Mouse (Mus musculus) heart, embryonic 14.5 days (tissue): ENCODE data around the gene Spsb1. TPM values are rescaled to one million over a fixed set of nuclear protein-coding genes. Genes with fewer than 3 reads are reported as not detected.

Experiments
- ATAC-seq: fragments of 200-750 bp; cut with Nextera tagmentation; 2 replicates; pipeline ENCODE4 v1.8.0; 2017; ENCODE audit warnings: low read depth, moderate TSS enrichment; ENCODE audit not compliant: insufficient number of reproducible peaks, insufficient read depth, low FRiP score
- H3K27ac ChIP-seq, 2 experiments: fragments of 200-500 bp in 1 of 2; fragments of 300-500 bp in 1 of 2; sonication (generic) in 1 of 2; replicated peaks in 1 of 2; 2 replicates each; pipeline ENCODE4 v1.5.1; 2012 to 2014; ENCODE audit warnings: low read depth in 2 of 2, low read length in 2 of 2, control low read depth in 1 of 2, mild to moderate bottlenecking in 1 of 2, mixed read lengths in 1 of 2; ENCODE audit not compliant: control insufficient read depth in 1 of 2, insufficient read depth in 1 of 2
- H3K27me3 ChIP-seq: fragments of 300-500 bp; sonication (generic); 2 replicates; pipeline ENCODE4 v1.6.1; 2014; ENCODE audit warnings: mild to moderate bottlenecking, low read length, control low read depth; ENCODE audit not compliant: control insufficient read depth, insufficient read depth
- H3K36me3 ChIP-seq: fragments of 300-500 bp; sonication (generic); 2 replicates; pipeline ENCODE4 v1.6.1; 2014; ENCODE audit warnings: mild to moderate bottlenecking, control low read depth, low read length, mixed read lengths; ENCODE audit not compliant: control insufficient read depth, insufficient read depth
- H3K4me1 ChIP-seq, 2 experiments: fragments of 200-500 bp in 1 of 2; fragments of 300-500 bp in 1 of 2; sonication (generic) in 1 of 2; 2 replicates each; pipeline ENCODE4 v1.6.1; 2012 to 2014; ENCODE audit warnings: low read length in 2 of 2, control low read depth in 1 of 2, mixed read lengths in 1 of 2; ENCODE audit not compliant: control insufficient read depth in 2 of 2, insufficient read depth in 2 of 2
- H3K4me2 ChIP-seq: fragments of 300-500 bp; sonication (generic); 2 replicates; pipeline ENCODE4 v1.6.1; 2014; ENCODE audit warnings: mild to moderate bottlenecking, low read length
- H3K4me3 ChIP-seq, 2 experiments: fragments of 200-500 bp in 1 of 2; fragments of 300-500 bp in 1 of 2; sonication (generic) in 1 of 2; 2 replicates each; pipeline ENCODE4 v1.5.1; 2012 to 2014; ENCODE audit warnings: low read length in 2 of 2, mild to moderate bottlenecking in 2 of 2, control low read depth in 1 of 2, low read depth in 1 of 2, moderate library complexity in 1 of 2; ENCODE audit not compliant: control insufficient read depth in 1 of 2, insufficient read depth in 1 of 2
- H3K9ac ChIP-seq: fragments of 300-500 bp; sonication (generic); 2 replicates; pipeline ENCODE4 v1.6.1; 2014; ENCODE audit warnings: mild to moderate bottlenecking, low read length
- H3K9me3 ChIP-seq: fragments of 300-500 bp; sonication (generic); 2 replicates; pipeline ENCODE4 v1.6.1; 2016; ENCODE audit warnings: low read length, control low read depth; ENCODE audit not compliant: control insufficient read depth
- WGBS: fragments of 180-500 bp; shearing (Covaris S2); extraction: QIAGEN DNeasy Blood & Tissue Kit; methylation state at CpG from one replicate; pipeline ENCODE4 v1.1.7; 2014; 5-methylcytosine and 5-hydroxymethylcytosine counted together
- polyA plus RNA-seq: library from polyadenylated mRNA; unstranded; fragments of >200 nt; fragmentation: Nextera tagmentation; extraction: Ambion mirVana; gene quantifications from 2 replicates; pipeline ENCODE4 v1.2.1, GENCODE M21; 2014

Gene Spsb1
- polyA plus RNA-seq, 1 experiment from 2014 or later, result 6.3 TPM

GRCm38 (mm10) chr4:149990954-149991633 is 36.3 kb upstream of the Spsb1 start:
- ATAC-seq, result no peak
- 38% methylated on average over 9 of the region's 9 CpGs for WGBS
- H3K27me3 ChIP-seq, result no peaks in the 10 kb centered on the region
- peaks cover 22 to 28% of the 10 kb centered on the region in 2 experiments for H3K4me1 ChIP-seq
- no peak overlapping the region for H3K4me2 ChIP-seq
- peak overlapping the region; percentile 4; the same call in 1 of the 2 replicates for H3K9ac ChIP-seq
- H3K9me3 ChIP-seq, result no peaks in the 10 kb centered on the region
- no peak overlapping the region for H3K27ac ChIP-seq
- peaks cover 11% of the 10 kb centered on the region; the same call in 1 of the 2 replicates for H3K36me3 ChIP-seq
- H3K4me3 ChIP-seq, result no peak overlapping the region

- Histone ChIP-seq H3K4me1 (peaks cover 19 to 28% of the 10 kb centered on the region in 2 experiments), H3K4me2 (no peak overlapping the region), H3K27ac (0 out of 4 replicates have a peak overlapping the region, but pooled peaks of 1 of the 2 experiments have one; percentile 14), H3K9ac (0 out of 2 replicates have a peak overlapping the region, but pooled peaks have one; percentile 21), H3K4me3 (no peak overlapping the region), H3K36me3 (peaks cover 9% of the 10 kb centered on the region; the same call in 1 of the 2 replicates), H3K9me3 (no peaks in the 10 kb centered on the region), H3K27me3 (no peaks in the 10 kb centered on the region)
- 22% methylated on average over 8 of the region's 8 CpGs for WGBS
- ATAC-seq, result 0 out of 2 replicates have a peak, but pooled peaks have one; percentile 17
Measured at GRCm38 (mm10) chr4:149990212-149990953, 35.5 kb upstream of the Spsb1 start.

GRCm38 (mm10) chr4:149988931-149989556 is 34.2 kb upstream of the Spsb1 start:
- Histone ChIP-seq H3K9me3 (no peaks in the 10 kb centered on the region), H3K36me3 (peaks cover 3% of the 10 kb centered on the region; the same call in 1 of the 2 replicates), H3K4me1 (peaks cover 19 to 28% of the 10 kb centered on the region in 2 experiments), H3K4me2 (peak overlapping the region; percentile 62), H3K9ac (peak overlapping the region; percentile 31; the same call in 1 of the 2 replicates), H3K27ac (0 out of 4 replicates have a peak overlapping the region, but pooled peaks of 1 of the 2 experiments have one; percentile 17), H3K27me3 (no peaks in the 10 kb centered on the region), H3K4me3 (peak overlapping the region; percentile 14 to 28)
- ATAC-seq, result peak; percentile 65
- 7% methylated on average over 21 of the region's 21 CpGs for WGBS

GRCm38 (mm10) chr4:149988301-149988700 is 33.5 kb upstream of the Spsb1 start:
- Histone ChIP-seq H3K27me3 (no peaks in the 10 kb centered on the region), H3K4me2 (peak overlapping the region; percentile 62), H3K9ac (no peak overlapping the region), H3K9me3 (no peaks in the 10 kb centered on the region), H3K36me3 (peaks cover 11% of the 10 kb centered on the region; the same call in 1 of the 2 replicates), H3K4me1 (peaks cover 16 to 28% of the 10 kb centered on the region in 2 experiments), H3K4me3 (peak overlapping the region in 1 of 2 experiments; percentile 28; a peak in 1 of 4 replicates), H3K27ac (no peak overlapping the region)
- no peak for ATAC-seq
- WGBS, result 66% methylated on average over 6 of the region's 6 CpGs

GRCm38 (mm10) chr4:149986671-149987417 is 32.0 kb upstream of the Spsb1 start:
- H3K9me3 ChIP-seq, result no peaks in the 10 kb centered on the region
- no peak for ATAC-seq
- H3K9ac ChIP-seq, result no peak overlapping the region
- no peak overlapping the region for H3K4me2 ChIP-seq
- no peak overlapping the region for H3K4me3 ChIP-seq
- H3K36me3 ChIP-seq, result peaks cover 20% of the 10 kb centered on the region
- WGBS, result 79% methylated on average over 10 of the region's 10 CpGs
- no peak overlapping the region for H3K27ac ChIP-seq
- no peaks in the 10 kb centered on the region for H3K27me3 ChIP-seq
- peaks cover 16 to 28% of the 10 kb centered on the region in 2 experiments for H3K4me1 ChIP-seq

- no peak for ATAC-seq
- Histone ChIP-seq H3K9me3 (no peaks in the 10 kb centered on the region), H3K9ac (no peak overlapping the region), H3K4me2 (no peak overlapping the region), H3K4me1 (peaks cover 7 to 17% of the 10 kb centered on the region in 2 experiments), H3K36me3 (peaks cover 33% of the 10 kb centered on the region), H3K27ac (no peak overlapping the region), H3K27me3 (no peaks in the 10 kb centered on the region), H3K4me3 (no peak overlapping the region)
- 89% methylated on average over 23 of the region's 23 CpGs for WGBS
Measured at GRCm38 (mm10) chr4:149983921-149984645, 29.2 kb upstream of the Spsb1 start.
